Mouse (Mus musculus): ENCODE measurements around the gene Abcg4. TPM values are rescaled to one million over a fixed set of nuclear protein-coding genes. Genes with fewer than 3 reads are reported as not detected.

The Abcg4 gene
- total and polyA plus RNA-seq, 2 experiments from 2014 or later, result 24.1 to 69.6 TPM

DNA sequence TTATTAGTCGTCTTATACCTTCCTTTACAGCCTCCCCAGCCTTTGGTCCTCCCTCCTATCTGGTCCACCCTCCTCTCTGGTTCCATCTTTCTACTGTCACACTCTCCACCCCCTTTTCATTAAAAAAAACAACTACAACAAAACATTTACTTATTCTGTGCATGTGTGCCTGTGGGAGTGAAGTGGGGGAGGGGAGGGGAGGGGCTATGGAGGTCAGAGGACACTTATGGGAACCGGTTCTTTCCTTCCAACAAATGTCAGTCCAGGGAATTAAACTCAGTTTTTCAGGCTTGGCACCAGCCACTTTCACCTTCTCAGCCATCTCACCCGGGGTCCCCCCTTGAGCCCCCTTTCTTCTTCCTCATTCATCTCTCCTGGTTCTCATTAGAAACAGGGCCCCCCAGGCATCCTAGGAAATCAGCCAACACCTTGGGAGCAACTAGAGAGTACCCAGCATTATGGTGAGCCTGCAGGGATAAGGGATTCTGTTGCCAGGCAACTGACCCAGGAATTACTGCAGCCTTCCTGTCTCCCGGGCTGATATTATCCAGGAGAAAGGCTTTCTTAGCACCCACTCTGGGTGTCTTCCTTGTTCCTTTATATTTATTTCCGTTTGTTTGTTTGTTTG is 33.8 kb downstream of the Abcg4 start:
- DNase-seq (ENCODE audit: low spot score) (peak; percentile 62), ATAC-seq (peak; percentile 54; the same call in 1 of the 2 replicates)
- TF ChIP-seq CTCF (IDR thresholded peaks at IDR 0.05; ENCODE audit: low read depth), result no peak
- Histone ChIP-seq H3K27ac (peak overlapping the region; percentile 65), H3K27me3 (ENCODE audit: insufficient read depth, low read length) (no peaks in the 10 kb centered on the region), H3K4me3 (ENCODE audit: low read length) (no peak overlapping the region), H3K4me2 (ENCODE audit: low read depth, low read length) (no peak overlapping the region), H3K9ac (replicated peaks; ENCODE audit: low read length) (no peak overlapping the region), H3K4me1 (ENCODE audit: insufficient read depth, low read length) (peaks cover 16% of the 10 kb centered on the region), H3K36me3 (ENCODE audit: insufficient read depth, low read length) (no peaks in the 10 kb centered on the region), H3K9me3 (ENCODE audit: low read length) (no peaks in the 10 kb centered on the region)
- WGBS, result 6% methylated on average over 5 of the region's 5 CpGs

DNA sequence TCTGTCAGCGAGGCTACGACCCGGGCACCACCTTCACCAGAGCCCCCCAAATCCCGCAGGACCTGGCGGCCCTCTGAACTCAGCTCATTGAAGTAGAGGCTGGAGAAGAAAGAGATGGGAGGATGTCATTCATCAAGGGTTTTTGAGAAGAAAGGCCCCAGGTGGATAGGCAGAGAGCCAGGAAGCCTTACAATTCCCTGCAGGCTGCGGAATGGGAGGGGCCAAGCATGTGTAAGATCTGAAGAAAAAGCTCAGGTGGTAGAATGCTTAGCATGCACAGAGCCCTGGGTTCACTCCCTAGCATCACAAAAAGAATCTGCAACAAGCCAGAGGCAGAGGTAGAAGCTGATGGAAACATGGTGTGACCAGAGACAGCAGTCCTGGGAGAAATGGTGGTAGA is 35.0 kb downstream of the Abcg4 start:
- Histone ChIP-seq H3K4me1 (ENCODE audit: insufficient read depth, low read length) (peaks cover 16% of the 10 kb centered on the region), H3K4me3 (ENCODE audit: low read length) (no peak overlapping the region), H3K9me3 (ENCODE audit: low read length) (no peaks in the 10 kb centered on the region), H3K36me3 (ENCODE audit: insufficient read depth, low read length) (no peaks in the 10 kb centered on the region), H3K27me3 (ENCODE audit: insufficient read depth, low read length) (no peaks in the 10 kb centered on the region), H3K4me2 (ENCODE audit: low read depth, low read length) (no peak overlapping the region), H3K9ac (replicated peaks; ENCODE audit: low read length) (no peak overlapping the region), H3K27ac (no peak overlapping the region)
- WGBS, result 75% methylated on average over 6 of the region's 6 CpGs
- DNase-seq (ENCODE audit: low spot score) (no peak), ATAC-seq (no peak)
- TF ChIP-seq CTCF (IDR thresholded peaks at IDR 0.05; ENCODE audit: low read depth), result no peak

DNA sequence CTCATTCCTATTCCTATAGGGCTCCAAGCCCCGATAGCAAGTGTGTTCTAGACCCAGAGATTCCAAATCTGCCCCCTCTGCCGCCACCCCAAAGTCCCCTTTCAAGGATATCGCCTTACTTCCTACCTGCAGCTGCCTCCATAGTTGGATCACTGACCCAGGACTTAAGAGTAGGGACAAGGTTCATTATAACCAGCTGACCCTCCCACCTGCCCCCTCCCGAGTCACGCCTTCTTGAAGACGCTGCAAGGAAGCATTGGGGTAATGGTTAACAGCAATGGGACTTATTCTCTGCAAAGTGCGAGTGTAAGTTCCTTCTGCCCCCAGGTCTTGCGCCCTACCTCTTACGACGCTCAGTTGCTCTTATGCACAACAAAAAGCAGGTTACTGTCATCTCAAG is 37.1 kb downstream of the Abcg4 start, which contains the start of gene Pdzd3:
Pdzd3 (minus strand) TSS at position 158 of the 400 bp plus-strand sequence.
- WGBS, result 86% methylated on average over 10 of the region's 10 CpGs
- Histone ChIP-seq H3K9me3 (ENCODE audit: low read length) (no peaks in the 10 kb centered on the region), H3K4me2 (ENCODE audit: low read depth, low read length) (no peak within 1 kb of the TSS), H3K27me3 (ENCODE audit: insufficient read depth, low read length) (0 out of 2 replicates have a peak, but pooled peaks cover 3% of the 10 kb centered on the region), H3K4me3 (ENCODE audit: low read length) (no peak within 1 kb of the TSS), H3K27ac (no peak within 1 kb of the TSS), H3K9ac (replicated peaks; ENCODE audit: low read length) (no peak within 1 kb of the TSS), H3K36me3 (ENCODE audit: insufficient read depth, low read length) (no peaks in the 10 kb centered on the region), H3K4me1 (ENCODE audit: insufficient read depth, low read length) (peaks cover 16% of the 10 kb centered on the region)
- TF ChIP-seq CTCF (IDR thresholded peaks at IDR 0.05; ENCODE audit: low read depth), result no peak
- ATAC-seq (no peak), DNase-seq (ENCODE audit: low spot score) (no peak)

DNA sequence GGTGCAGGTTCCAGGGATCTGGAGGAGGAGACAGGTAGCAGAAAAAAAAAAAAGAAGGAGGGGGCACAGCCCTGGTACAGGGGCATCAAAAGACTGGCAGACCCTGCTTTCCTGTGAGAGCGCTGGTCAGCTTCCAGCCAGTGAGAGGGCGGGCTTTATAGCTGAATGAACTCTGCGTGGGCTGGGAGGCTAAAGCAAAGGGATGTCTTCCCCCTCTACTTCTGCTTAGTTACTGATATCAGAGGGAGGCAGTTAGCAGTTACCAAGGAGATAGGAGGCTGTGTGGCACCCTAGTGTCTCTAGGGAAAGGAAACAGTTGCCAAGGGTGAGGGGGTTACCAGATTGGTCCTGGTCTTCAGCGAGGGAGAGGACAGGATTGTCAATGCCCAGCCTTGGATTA is 38.0 kb downstream of the Abcg4 start:
- peaks cover 12% of the 10 kb centered on the region for H3K4me1 ChIP-seq (ENCODE audit: insufficient read depth, low read length)
- no peaks in the 10 kb centered on the region for H3K36me3 ChIP-seq (ENCODE audit: insufficient read depth, low read length)
- H3K9ac ChIP-seq (replicated peaks; ENCODE audit: low read length), result no peak overlapping the region
- 0 out of 2 replicates have a peak, but pooled peaks cover 3% of the 10 kb centered on the region for H3K27me3 ChIP-seq (ENCODE audit: insufficient read depth, low read length)
- no peak overlapping the region for H3K4me3 ChIP-seq (ENCODE audit: low read length)
- TF ChIP-seq CTCF (IDR thresholded peaks at IDR 0.05; ENCODE audit: low read depth), result no peak
- no peaks in the 10 kb centered on the region for H3K9me3 ChIP-seq (ENCODE audit: low read length)
- no peak overlapping the region for H3K4me2 ChIP-seq (ENCODE audit: low read depth, low read length)
- H3K27ac ChIP-seq, result no peak overlapping the region
- peak; percentile 34; the same call in 1 of the 2 replicates for ATAC-seq
- whole genome bisulfite sequencing, result 23% methylated on average over 4 of the region's 4 CpGs
- DNase-seq (ENCODE audit: low spot score), result peak; percentile 47

DNA sequence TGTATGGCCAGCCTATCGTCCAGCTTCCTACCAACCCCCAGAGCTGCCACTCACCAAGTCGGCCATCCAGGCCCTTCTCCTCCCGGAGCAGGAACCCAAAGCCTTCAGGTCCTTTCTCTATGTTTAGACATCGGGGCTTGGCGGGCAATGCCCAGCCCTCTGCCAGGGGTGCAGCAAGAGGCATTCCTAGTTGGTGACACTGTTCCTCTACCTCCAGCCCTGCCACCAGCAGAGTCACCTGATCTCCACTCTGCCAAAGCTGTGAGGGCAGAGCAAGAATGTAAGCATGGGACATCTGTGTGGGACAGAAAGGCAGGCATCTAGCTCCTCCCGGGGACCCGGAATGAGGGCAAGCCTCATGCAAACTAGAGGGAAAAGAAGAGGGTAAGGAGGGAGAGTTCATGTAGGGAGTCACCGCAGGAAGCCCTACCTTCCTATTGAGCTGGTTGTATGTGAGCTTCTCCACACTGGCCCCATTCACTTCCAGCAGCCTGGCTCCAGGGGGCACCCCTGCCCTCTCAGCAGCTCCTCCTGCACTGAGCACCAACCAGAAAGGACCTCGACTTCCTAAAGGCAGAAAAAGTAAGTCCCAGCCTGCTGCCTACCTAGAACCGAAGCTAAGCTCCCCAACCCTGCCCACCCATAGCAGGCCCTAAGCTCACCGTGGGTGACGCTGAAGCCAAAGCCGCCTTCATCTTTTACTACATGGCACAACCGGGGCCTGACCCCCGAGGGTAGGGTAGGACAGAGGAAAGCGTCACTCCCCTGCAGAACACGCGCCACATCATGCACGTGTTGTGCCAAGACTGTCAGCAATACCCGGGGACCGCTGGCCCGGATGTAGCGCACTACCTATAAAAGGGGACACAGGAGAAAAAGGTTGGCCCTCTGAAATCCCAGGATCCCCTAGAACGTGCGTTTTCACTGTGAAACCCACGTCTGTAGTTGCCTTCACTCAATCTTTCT is 39.0 kb downstream of the Abcg4 start:
- H3K27me3 ChIP-seq (ENCODE audit: insufficient read depth, low read length), result 0 out of 2 replicates have a peak, but pooled peaks cover 3% of the 10 kb centered on the region
- peak; percentile 64 for DNase-seq (ENCODE audit: low spot score)
- 43% methylated on average over 26 of the region's 26 CpGs for WGBS
- H3K36me3 ChIP-seq (ENCODE audit: insufficient read depth, low read length), result no peaks in the 10 kb centered on the region
- H3K27ac ChIP-seq, result no peak overlapping the region
- peak; percentile 70 for ATAC-seq
- no peak overlapping the region for H3K4me3 ChIP-seq (ENCODE audit: low read length)
- H3K9ac ChIP-seq (replicated peaks; ENCODE audit: low read length), result no peak overlapping the region
- peak; percentile 66 for TF ChIP-seq CTCF (IDR thresholded peaks at IDR 0.05; ENCODE audit: low read depth)
- no peaks in the 10 kb centered on the region for H3K9me3 ChIP-seq (ENCODE audit: low read length)
- H3K4me2 ChIP-seq (ENCODE audit: low read depth, low read length), result no peak overlapping the region
- H3K4me1 ChIP-seq (ENCODE audit: insufficient read depth, low read length), result peaks cover 5% of the 10 kb centered on the region

DNA sequence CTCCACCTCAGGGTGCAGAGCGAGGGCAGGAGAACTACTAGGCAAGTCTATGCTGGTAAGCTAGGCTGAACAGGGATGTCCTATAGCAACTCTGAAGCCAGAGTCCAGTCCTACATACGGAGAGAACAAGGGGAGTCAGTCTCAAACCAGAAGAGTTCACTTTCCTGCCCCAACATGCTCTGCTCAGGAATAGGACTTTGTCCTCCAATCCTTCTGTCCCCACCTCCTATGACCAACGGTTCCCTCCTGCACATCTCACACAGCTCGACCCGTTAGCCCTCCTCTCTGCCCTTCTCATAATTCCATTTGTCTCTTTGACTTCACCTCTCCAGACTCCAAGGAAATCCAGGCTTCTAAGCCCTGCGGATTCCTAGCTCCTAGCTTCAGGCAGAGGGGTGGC is 40.5 kb downstream of the Abcg4 start:
- Histone ChIP-seq H3K9ac (replicated peaks; ENCODE audit: low read length) (no peak overlapping the region), H3K9me3 (ENCODE audit: low read length) (no peaks in the 10 kb centered on the region), H3K27me3 (ENCODE audit: insufficient read depth, low read length) (0 out of 2 replicates have a peak, but pooled peaks cover 3% of the 10 kb centered on the region), H3K27ac (no peak overlapping the region), H3K36me3 (ENCODE audit: insufficient read depth, low read length) (no peaks in the 10 kb centered on the region), H3K4me1 (ENCODE audit: insufficient read depth, low read length) (no peaks in the 10 kb centered on the region), H3K4me3 (ENCODE audit: low read length) (no peak overlapping the region), H3K4me2 (ENCODE audit: low read depth, low read length) (no peak overlapping the region)
- DNase-seq (ENCODE audit: low spot score), result no peak
- ATAC-seq, result no peak
- TF ChIP-seq CTCF (IDR thresholded peaks at IDR 0.05; ENCODE audit: low read depth), result no peak
- 85% methylated on average over 6 of the region's 6 CpGs for WGBS
